Mouse (Mus musculus): ENCODE measurements at regions not wholly inside any gene's neighbourhood (a gene's known extent, or its start where the extent isn't known, plus 50 kb on each side); places are given as distances from the start of the nearest gene placed in this dataset.

DNA sequence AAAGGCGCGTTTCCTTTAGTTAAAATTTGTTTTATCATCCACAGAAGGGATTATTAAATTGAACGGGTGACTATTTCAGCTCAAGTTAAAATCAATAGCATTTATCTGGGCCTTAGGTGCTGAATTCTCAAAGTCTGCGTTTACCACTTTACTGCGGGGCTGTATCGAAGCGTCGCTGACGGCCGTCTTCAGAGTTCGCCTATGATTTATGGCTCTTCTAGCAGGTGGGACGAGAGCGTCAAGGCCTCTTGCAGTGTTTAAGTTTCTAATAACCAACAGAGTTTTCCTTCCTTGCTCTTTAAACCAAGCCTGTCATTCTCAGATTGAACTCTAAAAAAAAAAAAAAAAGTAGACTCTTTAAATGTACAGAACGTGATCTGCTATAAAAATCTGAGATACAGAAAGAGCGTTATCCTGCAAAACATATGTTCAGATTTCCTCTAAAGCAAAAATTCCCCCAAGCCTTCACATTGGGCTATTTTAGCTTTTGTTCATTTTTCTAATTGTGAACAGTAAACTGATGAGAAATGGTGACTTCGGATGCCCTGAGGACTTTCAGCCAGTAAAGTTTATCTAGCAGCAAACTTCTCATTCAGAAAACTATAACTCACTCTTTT lies 246.9 kb downstream of the Rpl36a-ps1 start:
- no peak for DNase-seq (ENCODE audit: low spot score)

DNA sequence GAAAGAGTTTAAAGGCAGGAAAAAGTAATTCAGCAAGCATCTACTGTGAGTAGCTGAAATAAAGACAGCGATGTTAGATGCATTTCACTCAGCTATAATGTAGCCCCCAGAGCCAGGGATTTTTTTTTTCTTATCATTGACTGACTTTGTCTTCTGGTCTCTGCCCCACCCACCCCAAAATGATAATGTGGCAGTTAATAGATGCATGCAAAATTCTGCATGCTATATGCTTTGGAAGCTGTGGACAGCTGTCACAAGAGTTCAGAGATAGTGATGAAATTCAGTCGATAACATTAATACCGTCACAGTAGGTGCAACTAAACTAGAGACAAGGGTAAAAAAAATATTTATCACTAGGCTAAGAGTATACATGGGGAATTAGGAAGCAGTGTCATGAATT lies 263.7 kb downstream of the Rpl36a-ps1 start:
- no peak for DNase-seq (ENCODE audit: low spot score)

DNA sequence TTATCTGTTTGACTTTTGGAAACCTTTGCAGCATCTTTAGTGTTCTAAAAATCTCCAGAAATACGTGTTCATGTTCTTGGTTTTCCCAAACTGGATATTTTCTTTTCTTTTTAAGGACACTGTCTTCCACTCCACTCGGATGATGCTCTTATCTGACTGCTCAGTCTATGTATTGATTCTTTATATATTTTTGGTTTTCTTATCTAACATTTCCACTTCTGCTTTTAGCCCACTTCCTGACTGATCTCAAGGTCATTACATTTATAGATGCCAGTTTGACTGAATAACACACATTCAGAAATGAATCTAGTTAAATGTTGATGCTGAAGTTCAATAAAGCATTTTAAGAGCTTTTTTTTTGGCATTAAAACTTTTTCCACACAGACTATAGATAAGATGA lies 265.3 kb downstream of the Rpl36a-ps1 start:
- DNase-seq (ENCODE audit: low spot score): no peak

GRCm38 (mm10) chr14:98722481-98722880 lies 271.6 kb downstream of the Rpl36a-ps1 start:
- no peak for DNase-seq (ENCODE audit: low spot score)

DNA sequence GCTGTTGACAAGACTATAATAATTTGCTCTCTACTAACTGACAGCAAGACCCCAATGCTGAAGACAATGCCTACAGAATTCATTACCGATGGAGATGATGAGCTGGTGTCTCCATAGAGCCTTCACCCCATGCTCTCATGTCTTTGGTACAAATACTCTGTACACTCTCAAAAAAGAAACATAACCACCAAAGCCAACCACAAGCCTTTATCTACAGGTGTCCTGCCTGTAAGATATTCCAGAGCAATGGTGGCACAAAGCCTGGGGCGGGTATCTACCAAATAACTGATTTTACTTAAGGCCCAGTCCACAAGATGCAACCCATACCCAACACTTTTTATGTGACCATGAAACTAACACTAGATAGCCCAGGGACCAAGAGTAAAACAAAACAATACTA lies 273.1 kb downstream of the Rpl36a-ps1 start:
- no peak for DNase-seq (ENCODE audit: low spot score)

DNA sequence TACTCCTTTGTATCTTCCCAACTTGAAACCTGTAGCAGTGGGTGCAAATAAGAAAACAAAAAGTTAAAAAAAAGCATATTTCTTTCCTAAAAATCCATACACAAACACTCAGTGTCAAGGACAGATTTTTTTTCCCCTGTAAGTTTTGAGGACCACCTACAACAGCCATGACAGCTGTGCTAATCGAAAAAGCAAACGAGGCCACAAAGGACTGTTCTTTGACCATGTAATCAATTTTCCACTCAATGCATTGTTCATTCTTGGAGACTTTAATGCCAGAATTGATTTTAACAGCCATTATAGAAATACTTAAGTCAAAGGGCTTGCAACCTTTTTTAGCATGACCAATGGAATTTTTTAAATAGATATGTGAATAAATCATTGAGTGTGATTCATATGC lies 286.1 kb downstream of the Rpl36a-ps1 start:
- DNase-seq (ENCODE audit: low spot score): no peak

DNA sequence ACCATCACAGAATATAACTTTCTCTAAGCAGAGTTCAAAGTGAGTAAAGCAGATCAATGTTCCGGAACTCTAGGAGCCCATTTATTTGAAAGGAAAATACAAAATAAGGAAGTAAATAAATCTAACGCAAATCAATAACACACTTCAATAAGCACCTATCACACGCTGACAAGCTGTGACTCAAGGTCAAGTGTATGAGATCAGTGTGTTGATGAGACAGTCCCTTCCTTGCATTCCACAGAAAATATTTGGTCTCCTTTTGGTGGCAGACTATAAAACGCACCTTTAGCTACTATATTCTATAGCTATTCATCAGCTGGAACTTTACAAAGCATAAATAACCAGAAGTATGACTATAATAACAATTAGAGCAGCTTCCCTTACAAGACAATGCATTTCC lies 286.5 kb downstream of the Rpl36a-ps1 start:
- no peak for DNase-seq (ENCODE audit: low spot score)

GRCm38 (mm10) chr14:98703289-98703688 lies 290.8 kb downstream of the Rpl36a-ps1 start:
- DNase-seq (ENCODE audit: low spot score): no peak

- no peak for DNase-seq (ENCODE audit: low spot score)
Measured at GRCm38 (mm10) chr14:98656533-98656932, 337.6 kb downstream of the Rpl36a-ps1 start.

DNA sequence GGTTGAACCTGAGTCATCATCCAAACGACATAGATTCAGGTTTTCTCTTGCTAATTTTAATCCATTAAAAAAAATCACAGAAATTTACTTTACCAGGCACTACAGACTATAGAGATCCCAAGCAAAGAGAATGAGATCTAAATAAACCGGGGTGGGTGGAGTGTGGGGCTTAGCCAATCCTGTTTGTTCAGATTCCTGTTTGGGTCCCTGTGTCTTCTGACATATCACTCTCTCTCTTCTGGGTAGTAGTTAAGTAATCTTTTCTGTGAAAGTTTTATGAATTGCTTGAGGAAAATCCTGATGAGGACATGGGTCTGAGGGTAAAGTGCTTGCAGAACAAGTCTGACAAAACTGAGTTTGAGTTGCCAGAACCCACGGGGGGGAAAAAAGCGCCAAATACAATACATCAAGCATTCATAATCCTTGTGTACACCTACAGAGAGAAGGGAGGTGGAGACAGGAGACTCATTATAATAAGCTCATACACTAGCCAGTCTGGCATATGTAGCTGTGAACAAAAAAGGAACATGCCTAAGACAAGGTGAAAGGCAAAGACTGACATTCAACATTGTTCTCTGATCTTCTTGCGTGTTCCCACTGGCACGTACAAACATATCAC lies 339.8 kb downstream of the Rpl36a-ps1 start:
- DNase-seq (ENCODE audit: low spot score): no peak

- no peak for DNase-seq (ENCODE audit: low spot score)
Measured at GRCm38 (mm10) chr14:98651221-98651620, 342.9 kb downstream of the Rpl36a-ps1 start.

- no peak for DNase-seq (ENCODE audit: low spot score)
Measured at GRCm38 (mm10) chr14:98650520-98650919, 343.6 kb downstream of the Rpl36a-ps1 start.

DNA sequence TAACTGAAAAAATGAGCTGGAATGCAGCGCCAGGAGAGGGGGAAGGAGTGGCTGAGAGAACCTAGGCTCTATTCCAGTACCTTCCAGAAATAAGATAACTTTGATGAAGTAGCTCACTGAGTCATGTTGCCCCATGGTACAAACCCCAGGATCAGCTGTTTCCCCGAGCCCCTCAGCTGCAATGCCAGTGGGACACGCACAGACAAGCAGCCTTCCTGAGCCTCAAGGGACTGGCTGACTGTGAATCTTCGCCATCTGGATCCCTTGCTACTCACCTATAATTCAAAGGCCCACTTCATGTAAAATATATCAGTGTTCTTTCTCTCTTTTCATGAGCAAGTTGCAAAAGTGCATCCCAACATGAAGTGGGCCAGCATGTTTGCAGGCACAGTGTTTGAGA lies 346.5 kb downstream of the Rpl36a-ps1 start:
- DNase-seq (ENCODE audit: low spot score): no peak

GRCm38 (mm10) chr14:98643756-98644155 lies 350.4 kb downstream of the Rpl36a-ps1 start:
- DNase-seq (ENCODE audit: low spot score): no peak

DNA sequence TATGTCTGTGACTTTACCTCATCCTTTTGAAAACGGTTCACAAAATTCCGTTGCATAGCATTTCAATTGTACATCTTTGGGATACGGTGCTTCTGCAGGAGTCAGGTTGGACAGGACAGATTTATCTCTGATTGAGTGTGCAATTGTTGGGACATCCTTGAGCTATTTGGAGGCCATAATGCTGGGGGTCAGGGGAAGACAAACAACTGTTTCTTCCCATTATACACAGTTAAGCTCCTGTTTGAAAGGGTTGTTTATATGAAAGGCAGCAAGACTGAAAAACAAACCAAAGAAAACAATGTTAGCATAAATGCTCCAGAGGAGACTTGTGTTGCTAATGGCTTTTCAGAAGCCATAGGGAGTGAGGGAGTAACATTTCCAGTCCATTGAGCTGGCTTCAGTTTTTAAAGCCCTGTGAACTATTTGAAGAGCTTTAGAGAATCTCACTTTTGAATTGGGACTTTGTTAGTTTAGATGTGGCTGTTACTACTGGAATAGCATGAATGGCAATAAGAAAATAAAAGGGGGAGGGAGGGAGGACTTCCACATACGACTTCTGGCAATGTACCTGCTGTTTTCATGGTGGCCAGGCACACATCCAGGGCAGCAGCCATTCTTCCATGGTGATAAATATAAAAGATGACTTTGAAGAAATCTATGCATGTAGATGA lies 351.3 kb downstream of the Rpl36a-ps1 start:
- no peak for DNase-seq (ENCODE audit: low spot score)

DNA sequence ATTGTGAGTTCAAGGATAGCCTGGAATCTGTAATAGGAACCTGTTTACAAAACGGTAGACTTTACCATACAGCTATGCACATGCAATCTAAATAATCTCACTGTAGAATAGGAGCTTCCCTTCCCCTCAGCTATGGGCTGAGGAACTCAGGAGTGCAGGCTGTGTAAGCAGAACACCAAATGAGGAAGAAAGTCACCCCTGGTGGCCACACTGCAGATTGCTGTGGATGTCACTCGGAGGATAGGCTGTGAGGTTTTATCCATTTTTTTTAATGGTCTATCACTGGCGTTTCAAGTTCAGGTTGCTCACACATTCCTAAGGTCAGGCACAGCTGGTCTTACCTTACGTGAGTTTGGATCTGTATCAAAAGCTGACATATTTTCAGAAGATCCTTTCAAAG lies 365.1 kb downstream of the Rpl36a-ps1 start:
- DNase-seq (ENCODE audit: low spot score): no peak

GRCm38 (mm10) chr14:98626476-98626875 lies 367.6 kb downstream of the Rpl36a-ps1 start:
- DNase-seq (ENCODE audit: low spot score): no peak

DNA sequence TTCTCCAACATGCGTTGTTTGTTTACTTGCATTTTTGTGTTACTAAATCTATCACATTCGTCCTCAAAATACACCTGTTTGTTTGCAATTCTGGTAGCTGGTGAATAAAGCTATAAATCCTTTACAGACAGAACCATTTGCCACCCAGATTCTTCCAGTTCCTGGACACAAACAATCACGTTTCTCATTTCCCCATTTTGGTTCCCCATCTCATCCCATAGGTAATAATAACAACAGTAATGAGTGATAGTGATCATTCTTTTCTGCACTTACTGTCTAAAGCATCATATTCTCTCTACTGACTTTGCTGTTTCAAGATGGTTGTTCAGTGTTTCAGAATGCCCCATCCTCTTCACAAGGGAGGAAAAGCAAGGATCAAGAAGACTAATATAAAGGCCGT lies 368.3 kb downstream of the Rpl36a-ps1 start:
- DNase-seq (ENCODE audit: low spot score): no peak

GRCm38 (mm10) chr14:98605772-98606171 lies 388.3 kb downstream of the Rpl36a-ps1 start:
- DNase-seq (ENCODE audit: low spot score): no peak

- DNase-seq (ENCODE audit: low spot score): no peak
Measured at GRCm38 (mm10) chr14:98596252-98596651, 397.9 kb downstream of the Rpl36a-ps1 start.

DNA sequence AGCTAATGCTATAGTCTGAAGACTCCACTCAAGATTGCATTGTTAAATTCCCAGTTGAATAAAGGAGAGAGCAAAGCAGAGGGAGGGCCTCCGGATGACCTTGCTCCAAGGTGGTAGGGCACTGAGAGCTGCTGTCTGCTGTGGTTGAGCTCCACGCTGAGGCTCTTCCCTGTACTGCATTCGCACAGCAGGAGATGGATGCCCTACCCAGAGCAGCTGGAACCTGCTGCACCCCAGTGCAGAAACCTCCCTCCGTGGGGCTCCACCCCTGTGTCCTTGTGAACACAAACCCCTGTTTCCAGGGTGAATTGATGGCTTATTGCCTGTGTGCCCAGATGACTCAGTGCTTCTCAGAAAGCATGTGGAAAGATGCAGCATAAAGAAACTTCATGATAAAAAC lies 404.3 kb downstream of the Rpl36a-ps1 start:
- DNase-seq (ENCODE audit: low spot score): no peak

- DNase-seq (ENCODE audit: low spot score): no peak
Measured at GRCm38 (mm10) chr14:98571644-98572043, 402.1 kb upstream of the Dach1 start.

GRCm38 (mm10) chr14:98562002-98562401 lies 392.4 kb upstream of the Dach1 start:
- no peak for DNase-seq (ENCODE audit: low spot score)

Data from gastrocnemius, adult 18-20 months (tissue).